Mouse (Mus musculus) embryonic facial prominence, embryonic 13.5 days (tissue): ENCODE results near the gene Gm17651. TPM values are rescaled to one million over a fixed set of nuclear protein-coding genes. Genes with fewer than 3 reads are reported as not detected.

Experiments
- ATAC-seq: fragments of 200-750 bp; cut with Nextera tagmentation; 2 replicates; pipeline ENCODE4 v1.8.0; 2017; ENCODE audit warnings: low read depth; ENCODE audit not compliant: insufficient number of reproducible peaks, insufficient read depth, low FRiP score, low TSS enrichment
- H3K27ac ChIP-seq: fragments of 300-500 bp; sonication (generic); 2 replicates; pipeline ENCODE4 v1.5.1; 2015; ENCODE audit warnings: moderate library complexity, mild to moderate bottlenecking, inconsistent platforms
- H3K27me3 ChIP-seq: fragments of 300-500 bp; sonication (generic); 2 replicates; pipeline ENCODE4 v1.6.1; 2015; ENCODE audit warnings: mild to moderate bottlenecking, inconsistent platforms
- H3K36me3 ChIP-seq: fragments of 300-500 bp; sonication (generic); 2 replicates; pipeline ENCODE4 v1.6.1; 2015; ENCODE audit warnings: mild to moderate bottlenecking, inconsistent platforms
- H3K4me1 ChIP-seq: fragments of 300-500 bp; sonication (generic); 2 replicates; pipeline ENCODE4 v1.6.1; 2015; ENCODE audit warnings: inconsistent platforms
- H3K4me2 ChIP-seq: fragments of 300-500 bp; sonication (generic); 2 replicates; pipeline ENCODE4 v1.6.1; 2015; ENCODE audit warnings: moderate library complexity, mild to moderate bottlenecking, inconsistent platforms
- H3K4me3 ChIP-seq: fragments of 300-500 bp; sonication (generic); 2 replicates; pipeline ENCODE4 v1.5.1; 2015; ENCODE audit warnings: mild to moderate bottlenecking, inconsistent platforms
- H3K9ac ChIP-seq: fragments of 300-500 bp; sonication (generic); 2 replicates; pipeline ENCODE4 v1.6.1; 2015; ENCODE audit warnings: mild to moderate bottlenecking, inconsistent platforms
- H3K9me3 ChIP-seq: fragments of 300-500 bp; sonication (generic); 2 replicates; pipeline ENCODE4 v1.6.1; 2016; ENCODE audit warnings: inconsistent platforms
- WGBS: fragments of 180-500 bp; shearing (Covaris S2); methylation state at CpG from one replicate; pipeline ENCODE4 v1.1.7; 2015; ENCODE audit warnings: mixed read lengths; 5-methylcytosine and 5-hydroxymethylcytosine counted together
- polyA plus RNA-seq: library from polyadenylated mRNA; unstranded; fragments of >200 nt; fragmentation: Nextera tagmentation; extraction: Ambion mirVana; gene quantifications from 2 replicates; pipeline ENCODE4 v1.2.1, GENCODE M21; 2015

Gm17651 gene
- polyA plus RNA-seq, 1 experiment from 2014 or later: not detected

DNA sequence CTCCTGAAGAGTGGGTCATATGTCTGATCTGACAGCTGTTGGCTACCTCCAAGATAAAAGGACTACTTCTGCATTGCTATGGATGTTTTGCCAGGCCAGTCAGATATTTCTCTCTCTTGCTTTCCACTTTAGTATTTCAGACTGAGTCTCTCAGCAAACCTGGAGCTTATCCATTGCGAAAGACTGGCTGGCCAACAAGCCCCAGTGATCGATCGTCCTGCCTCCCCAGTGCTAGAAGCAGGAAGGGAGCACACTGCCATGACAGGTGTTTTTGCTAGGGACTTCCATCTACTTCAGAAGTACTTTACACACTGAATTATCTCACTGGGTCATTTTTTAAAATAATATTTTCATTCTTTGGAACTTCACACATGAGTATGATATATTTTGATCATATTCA is 3.9 kb upstream of the Gm17651 start:
- Histone ChIP-seq H3K9ac (no peak overlapping the region), H3K4me3 (no peak overlapping the region), H3K27ac (no peak overlapping the region), H3K4me1 (peaks cover 14% of the 10 kb centered on the region), H3K9me3 (no peaks in the 10 kb centered on the region), H3K27me3 (peaks cover 18% of the 10 kb centered on the region), H3K36me3 (no peaks in the 10 kb centered on the region), H3K4me2 (no peak overlapping the region)
- 89% methylated on average over 3 of the region's 3 CpGs for WGBS
- no peak for ATAC-seq

DNA sequence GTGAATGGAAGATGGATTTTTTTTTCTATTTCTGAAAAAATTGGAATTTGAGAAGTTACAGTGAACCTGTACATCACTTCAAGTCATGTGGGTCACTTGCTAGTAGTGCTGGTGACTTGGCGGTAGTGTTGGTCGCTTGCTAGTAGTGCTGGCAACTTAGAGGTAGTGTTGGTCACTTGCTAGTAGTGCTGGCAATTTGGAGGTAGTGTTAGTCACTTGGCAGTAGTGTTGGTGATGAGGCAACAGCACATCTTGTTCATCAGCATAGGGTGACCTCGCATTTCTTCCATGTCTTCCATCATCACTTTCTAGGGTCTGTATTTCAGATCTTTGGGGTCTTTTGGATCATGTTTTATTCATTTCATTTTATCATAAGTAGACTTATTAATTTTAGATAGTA is 1.6 kb upstream of the Gm17651 start:
- 0 out of 2 replicates have a peak, but pooled peaks cover 7% of the 10 kb centered on the region for H3K27me3 ChIP-seq
- H3K9me3 ChIP-seq: no peaks in the 10 kb centered on the region
- H3K4me2 ChIP-seq: no peak overlapping the region
- no peak overlapping the region for H3K9ac ChIP-seq
- peaks cover under 1% of the 10 kb centered on the region; the same call in 1 of the 2 replicates for H3K4me1 ChIP-seq
- WGBS: 95% methylated on average over 3 of the region's 3 CpGs
- peaks cover 6% of the 10 kb centered on the region for H3K36me3 ChIP-seq
- no peak overlapping the region for H3K27ac ChIP-seq
- no peak for ATAC-seq
- H3K4me3 ChIP-seq: no peak overlapping the region

DNA sequence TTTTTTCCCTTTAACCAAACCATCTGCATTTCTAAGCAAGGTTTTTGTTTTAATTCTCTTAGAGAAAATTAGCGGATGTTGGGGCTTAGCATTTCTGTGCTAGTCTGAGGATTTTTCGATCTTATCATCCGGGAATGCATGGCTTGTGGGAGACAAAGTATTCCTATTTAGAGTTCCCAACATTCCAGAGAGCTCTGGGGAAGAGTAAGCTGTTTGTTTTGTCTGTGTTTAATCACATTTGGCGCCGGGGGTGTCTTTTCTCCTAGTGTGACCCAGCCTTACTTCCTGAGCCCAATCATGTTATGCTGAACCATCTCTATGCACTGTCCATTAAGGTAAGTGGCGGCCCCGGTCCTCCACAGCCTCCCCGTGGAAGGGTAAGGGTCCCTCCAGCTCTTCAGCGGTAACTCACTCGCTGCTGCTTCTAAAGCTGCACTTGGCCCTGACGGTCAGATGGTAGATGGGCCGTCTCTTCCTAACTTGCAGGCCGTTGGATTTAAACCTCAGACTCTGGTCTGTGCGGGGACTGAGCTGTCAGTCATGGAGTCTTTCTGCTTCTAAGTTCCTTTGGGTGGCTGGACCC is 7.3 kb downstream of the Gm17651 start:
- Histone ChIP-seq H3K27me3 (no peaks in the 10 kb centered on the region), H3K27ac (peak overlapping the region; percentile 51; the same call in 1 of the 2 replicates), H3K36me3 (peaks cover 64% of the 10 kb centered on the region), H3K4me2 (no peak overlapping the region), H3K4me3 (no peak overlapping the region), H3K9ac (no peak overlapping the region), H3K4me1 (peaks cover 10% of the 10 kb centered on the region), H3K9me3 (no peaks in the 10 kb centered on the region)
- no peak for ATAC-seq
- WGBS: 56% methylated on average over 14 of the region's 14 CpGs

DNA sequence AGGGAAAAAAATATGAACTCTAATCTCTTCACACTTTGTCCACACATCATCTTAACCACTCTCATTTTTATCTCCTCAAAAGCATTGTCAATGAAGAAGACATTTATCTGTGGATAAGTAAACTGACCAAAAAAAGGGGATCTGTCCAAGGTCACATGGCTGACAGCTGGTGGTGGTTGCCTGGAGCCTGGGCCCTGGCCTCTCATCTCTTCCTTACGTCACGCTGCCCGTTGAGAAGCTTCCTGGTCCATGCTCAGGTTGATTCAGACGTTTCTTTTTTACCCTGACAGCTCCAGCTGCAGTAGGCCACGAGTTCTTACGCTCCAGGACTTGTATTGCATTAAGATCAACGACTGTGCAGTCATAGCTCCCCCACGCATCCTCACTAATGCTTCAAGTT is 8.3 kb downstream of the Gm17651 start:
- H3K9ac ChIP-seq: no peak overlapping the region
- ATAC-seq: no peak
- peaks cover 10% of the 10 kb centered on the region for H3K4me1 ChIP-seq
- no peak overlapping the region for H3K4me3 ChIP-seq
- peaks cover 60% of the 10 kb centered on the region for H3K36me3 ChIP-seq
- WGBS: 69% methylated on average over 8 of the region's 8 CpGs
- H3K9me3 ChIP-seq: no peaks in the 10 kb centered on the region
- no peak overlapping the region for H3K4me2 ChIP-seq
- H3K27ac ChIP-seq: no peak overlapping the region
- H3K27me3 ChIP-seq: no peaks in the 10 kb centered on the region

DNA sequence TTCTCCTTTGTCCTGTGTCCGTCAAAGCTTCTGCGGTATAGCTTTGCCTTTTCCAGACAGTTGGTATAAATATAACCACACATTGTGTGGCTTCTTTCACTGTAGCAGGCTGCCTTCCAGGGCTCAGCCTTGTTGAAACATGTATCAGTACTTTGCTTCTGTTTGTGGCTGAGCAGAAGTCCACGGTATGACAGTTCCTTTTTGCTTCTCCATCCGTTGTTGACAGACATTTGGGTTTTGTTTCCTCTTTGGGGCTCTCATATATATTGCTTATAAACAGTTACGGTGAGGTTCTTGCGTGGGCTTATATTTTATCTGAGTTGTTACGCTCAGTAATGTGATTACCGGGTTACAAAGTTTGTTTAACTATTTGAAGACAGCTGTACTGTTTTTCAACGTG is 9.0 kb downstream of the Gm17651 start:
- no peak overlapping the region for H3K27ac ChIP-seq
- no peak overlapping the region for H3K9ac ChIP-seq
- H3K27me3 ChIP-seq: no peaks in the 10 kb centered on the region
- H3K4me1 ChIP-seq: peaks cover 10% of the 10 kb centered on the region
- peaks cover 54% of the 10 kb centered on the region for H3K36me3 ChIP-seq
- no peaks in the 10 kb centered on the region for H3K9me3 ChIP-seq
- H3K4me3 ChIP-seq: no peak overlapping the region
- no peak overlapping the region for H3K4me2 ChIP-seq
- ATAC-seq: no peak
- WGBS: 63% methylated on average over 9 of the region's 9 CpGs

DNA sequence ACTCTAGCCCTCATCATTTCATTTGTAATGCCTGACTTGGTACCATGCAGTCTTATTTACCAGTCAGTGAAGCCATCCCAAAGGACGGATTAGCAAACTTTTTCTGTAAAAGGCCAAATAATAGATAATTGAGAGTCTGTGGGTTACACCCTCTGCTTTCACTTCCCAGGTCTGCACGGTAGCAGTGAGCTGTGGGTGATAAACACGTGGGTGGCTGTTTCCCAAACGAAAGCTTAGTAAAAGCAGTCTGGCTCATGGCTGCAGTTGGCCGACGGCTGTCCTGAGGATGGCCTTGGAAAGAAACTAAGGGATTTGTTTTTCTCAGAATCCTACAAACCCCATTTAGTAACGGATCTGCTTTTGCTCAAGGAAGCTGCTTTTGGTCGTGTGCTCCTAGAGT is 13.3 kb downstream of the Gm17651 start:
- WGBS: 70% methylated on average over 8 of the region's 8 CpGs
- H3K4me1 ChIP-seq: peaks cover 20% of the 10 kb centered on the region
- H3K4me2 ChIP-seq: no peak overlapping the region
- H3K9me3 ChIP-seq: no peaks in the 10 kb centered on the region
- no peak overlapping the region for H3K4me3 ChIP-seq
- H3K36me3 ChIP-seq: peaks cover 26% of the 10 kb centered on the region
- peak overlapping the region; percentile 40; the same call in 1 of the 2 replicates for H3K9ac ChIP-seq
- no peaks in the 10 kb centered on the region for H3K27me3 ChIP-seq
- H3K27ac ChIP-seq: no peak overlapping the region
- ATAC-seq: no peak

DNA sequence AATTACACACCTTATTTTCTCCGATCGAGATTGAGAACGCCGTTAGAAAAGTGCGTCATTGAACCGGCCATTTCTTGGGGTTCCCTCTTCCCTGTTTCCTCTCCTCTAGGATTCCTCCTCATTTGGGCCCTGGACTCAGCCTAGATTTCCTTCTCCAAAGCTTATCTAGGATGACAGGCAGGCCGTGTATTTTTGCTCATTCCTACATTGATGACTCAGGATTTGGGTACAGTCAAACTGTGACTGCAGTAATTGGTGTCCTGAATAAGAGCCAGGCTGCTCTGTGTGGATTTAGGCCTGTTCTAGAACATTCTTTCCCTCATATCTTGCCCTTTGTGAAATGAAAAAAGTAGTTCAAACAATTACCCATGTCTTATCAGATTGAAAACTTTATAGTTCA is 14.7 kb downstream of the Gm17651 start:
- 0 out of 2 replicates have a peak overlapping the region, but pooled peaks have one; percentile 6 for H3K4me3 ChIP-seq
- no peak overlapping the region for H3K27ac ChIP-seq
- 0 out of 2 replicates have a peak overlapping the region, but pooled peaks have one; percentile 76 for H3K9ac ChIP-seq
- no peaks in the 10 kb centered on the region for H3K27me3 ChIP-seq
- ATAC-seq: no peak
- peaks cover 20% of the 10 kb centered on the region for H3K4me1 ChIP-seq
- H3K4me2 ChIP-seq: peak overlapping the region; percentile 77
- H3K9me3 ChIP-seq: no peaks in the 10 kb centered on the region
- H3K36me3 ChIP-seq: peaks cover 24% of the 10 kb centered on the region
- 78% methylated on average over 7 of the region's 7 CpGs for WGBS

DNA sequence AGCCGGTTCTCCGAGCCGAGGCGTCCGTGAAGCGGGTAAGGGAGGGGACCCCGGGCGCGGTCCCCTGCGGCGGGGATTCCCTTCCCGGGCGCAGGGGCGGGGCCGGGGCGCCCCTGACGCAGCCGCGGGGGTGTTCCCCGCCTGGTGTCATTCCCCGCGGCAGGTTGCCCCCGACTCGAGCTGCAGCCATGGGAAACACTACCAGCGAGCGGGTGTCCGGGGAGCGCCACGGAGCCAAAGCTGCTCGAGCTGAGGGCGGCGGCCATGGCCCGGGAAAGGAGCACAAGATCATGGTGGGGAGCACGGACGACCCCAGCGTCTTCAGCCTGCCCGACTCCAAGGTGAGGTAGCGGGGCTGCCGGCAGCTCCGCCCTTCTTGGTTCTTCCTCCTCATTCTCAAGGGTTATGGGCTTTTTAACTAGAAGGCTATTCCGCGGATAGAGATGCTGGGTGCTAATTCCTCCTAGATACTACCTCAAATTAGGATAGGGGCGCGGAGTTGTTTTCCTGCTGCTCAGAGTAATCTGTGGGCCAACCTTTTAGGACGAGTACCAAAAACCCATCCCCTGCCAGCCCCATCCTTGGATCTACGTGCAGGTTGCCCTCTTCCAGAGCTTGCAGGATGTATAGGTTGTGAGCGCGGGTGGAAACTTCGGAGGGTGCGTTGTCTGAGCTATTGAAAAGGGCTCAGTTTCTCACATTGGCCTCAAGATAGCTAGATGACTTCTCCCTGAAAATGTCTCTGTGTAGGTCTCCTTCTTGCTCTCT is 15.9 kb downstream of the Gm17651 start:
- peak; percentile 76 for ATAC-seq
- Histone ChIP-seq H3K36me3 (peaks cover 15% of the 10 kb centered on the region), H3K4me2 (peak overlapping the region; percentile 77), H3K27ac (no peak overlapping the region), H3K4me3 (peak overlapping the region; percentile 81), H3K9me3 (no peaks in the 10 kb centered on the region), H3K4me1 (peaks cover 20% of the 10 kb centered on the region), H3K27me3 (no peaks in the 10 kb centered on the region), H3K9ac (peak overlapping the region; percentile 76)
- under 1% methylated on average over 50 of the region's 50 CpGs for WGBS

DNA sequence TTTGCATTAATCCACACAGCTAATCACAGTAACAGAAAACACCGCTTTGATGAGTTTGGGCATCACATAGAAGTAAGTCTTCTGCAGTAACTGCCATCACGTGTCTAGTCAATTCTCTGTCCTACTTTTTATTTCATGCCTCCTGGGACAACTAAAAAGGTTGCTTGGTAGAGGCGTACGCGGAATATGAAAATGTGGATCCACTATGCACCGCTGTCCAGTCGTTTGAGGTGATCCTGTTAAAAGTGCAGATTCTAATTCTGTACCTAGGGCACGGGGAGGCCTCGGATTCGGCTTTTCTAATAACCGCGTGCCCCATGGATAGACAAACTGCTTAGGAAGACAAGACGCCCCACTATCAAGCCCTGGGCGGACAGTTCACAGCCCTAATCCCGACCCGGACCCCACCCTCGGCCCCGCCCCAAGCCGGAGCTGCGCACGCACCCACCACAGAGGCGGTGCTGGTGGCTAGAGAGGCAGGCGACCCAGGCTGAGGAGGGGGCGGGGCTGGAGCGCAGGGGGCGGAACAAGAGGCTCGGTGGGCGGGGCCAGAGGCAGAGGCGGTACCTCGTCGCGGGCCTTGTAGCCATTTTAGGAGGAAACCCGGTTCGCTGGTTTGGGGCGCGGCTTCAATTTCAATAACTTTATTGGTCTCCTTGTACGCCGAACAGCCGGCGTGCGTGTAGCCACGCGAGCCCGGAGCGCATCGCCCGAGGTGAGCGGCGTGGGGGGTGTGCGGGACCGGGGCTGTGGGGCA is 16.7 kb downstream of the Gm17651 start, which contains the start of gene Prkab2:
Gene Prkab2, plus strand, starts transcription at position 539 of the 757 bp plus-strand sequence.
- 2% methylated on average over 49 of the region's 51 CpGs for WGBS
- Histone ChIP-seq H3K4me1 (peaks cover 20% of the 10 kb centered on the region), H3K4me3 (peak within 1 kb of the TSS; percentile 81), H3K9me3 (no peaks in the 10 kb centered on the region), H3K27me3 (no peaks in the 10 kb centered on the region), H3K9ac (peak within 1 kb of the TSS; percentile 76), H3K4me2 (peak within 1 kb of the TSS; percentile 77), H3K27ac (no peak within 1 kb of the TSS), H3K36me3 (peaks cover 9% of the 10 kb centered on the region)
- ATAC-seq: peak; percentile 93

DNA sequence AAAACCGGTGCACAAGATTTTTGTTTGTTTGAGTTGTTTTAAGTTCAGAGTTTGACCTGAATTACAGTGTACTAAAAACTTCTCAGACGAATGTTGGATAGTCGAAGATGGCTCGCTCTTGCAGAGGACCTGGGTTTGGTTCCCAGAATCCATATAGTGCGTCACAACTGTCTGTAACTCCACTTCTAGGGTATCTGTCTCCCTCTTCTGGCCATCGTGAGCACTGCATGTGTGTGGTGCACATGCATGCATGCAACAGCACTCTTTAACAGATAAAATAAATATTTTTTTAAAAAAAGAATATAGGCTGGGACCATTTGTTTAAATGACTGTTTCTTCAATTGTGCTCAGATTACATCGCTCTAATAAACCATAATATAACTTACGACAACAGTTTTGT is 19.6 kb downstream of the Gm17651 start:
- peaks cover 16% of the 10 kb centered on the region for H3K4me1 ChIP-seq
- H3K27me3 ChIP-seq: no peaks in the 10 kb centered on the region
- WGBS: 80% methylated on average over 8 of the region's 8 CpGs
- no peaks in the 10 kb centered on the region for H3K36me3 ChIP-seq
- H3K9me3 ChIP-seq: no peaks in the 10 kb centered on the region
- no peak for ATAC-seq
- H3K4me3 ChIP-seq: no peak overlapping the region
- no peak overlapping the region for H3K4me2 ChIP-seq
- H3K27ac ChIP-seq: no peak overlapping the region
- H3K9ac ChIP-seq: no peak overlapping the region

DNA sequence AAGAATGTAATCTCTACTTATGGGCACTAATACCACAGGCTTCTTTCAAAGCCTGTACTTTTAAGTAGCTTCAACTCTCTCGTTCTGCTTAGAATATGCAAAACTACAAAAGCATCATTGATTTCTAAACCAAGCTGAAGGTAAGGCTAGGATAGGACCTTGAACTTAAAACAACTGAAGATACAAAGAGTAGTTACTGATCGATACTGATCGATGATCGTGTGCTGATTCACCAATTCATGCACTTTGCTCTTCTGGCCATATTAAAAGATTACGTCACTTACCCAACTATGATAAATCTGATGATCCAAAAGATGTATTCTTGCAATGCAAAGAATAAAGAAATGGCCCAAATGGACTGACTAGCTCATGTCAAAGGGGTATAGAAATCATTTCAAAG is 20.7 kb downstream of the Gm17651 start:
- Histone ChIP-seq H3K4me3 (no peak overlapping the region), H3K9me3 (no peaks in the 10 kb centered on the region), H3K4me1 (peaks cover 5% of the 10 kb centered on the region), H3K4me2 (no peak overlapping the region), H3K27ac (no peak overlapping the region), H3K36me3 (no peaks in the 10 kb centered on the region), H3K27me3 (no peaks in the 10 kb centered on the region), H3K9ac (no peak overlapping the region)
- no peak for ATAC-seq
- WGBS: 92% methylated on average over 5 of the region's 5 CpGs
